Mouse (Mus musculus) stomach, embryonic 16.5 days (tissue): ENCODE data around the gene Nupr1. TPM values are rescaled to one million over a fixed set of nuclear protein-coding genes. Genes with fewer than 3 reads are reported as not detected.

Experiments used
- ATAC-seq: fragments of 200-750 bp; cut with Nextera tagmentation; 2 replicates; pipeline ENCODE4 v1.8.0; 2017; ENCODE audit warnings: moderate number of reproducible peaks, moderate TSS enrichment; ENCODE audit not compliant: insufficient read depth, low FRiP score
- H3K27ac ChIP-seq: fragments of 300-500 bp; sonication (generic); 2 replicates; pipeline ENCODE4 v1.5.1; 2014; ENCODE audit warnings: low read length
- H3K27me3 ChIP-seq: fragments of 300-500 bp; sonication (generic); 2 replicates; pipeline ENCODE4 v1.6.1; 2014; ENCODE audit warnings: low read length, control low read depth, mixed read lengths; ENCODE audit not compliant: control insufficient read depth, insufficient read depth
- H3K36me3 ChIP-seq: fragments of 300-500 bp; sonication (generic); 2 replicates; pipeline ENCODE4 v1.6.1; 2014; ENCODE audit warnings: low read length; ENCODE audit not compliant: control insufficient read depth, insufficient read depth
- H3K4me1 ChIP-seq: fragments of 300-500 bp; sonication (generic); 2 replicates; pipeline ENCODE4 v1.6.1; 2014; ENCODE audit warnings: low read length, control low read depth, mixed read lengths; ENCODE audit not compliant: control insufficient read depth, insufficient read depth
- H3K4me2 ChIP-seq: fragments of 300-500 bp; sonication (generic); 2 replicates; pipeline ENCODE4 v1.6.1; 2014; ENCODE audit warnings: low read depth, low read length, mixed read lengths
- H3K4me3 ChIP-seq: fragments of 300-500 bp; sonication (generic); replicated peaks from 2 replicates; pipeline ENCODE4 v1.5.1; 2014; ENCODE audit warnings: mild to moderate bottlenecking, low read length
- H3K9ac ChIP-seq: fragments of 300-500 bp; sonication (generic); 2 replicates; pipeline ENCODE4 v1.6.1; 2014; ENCODE audit warnings: low read length
- H3K9me3 ChIP-seq: fragments of 300-500 bp; sonication (generic); replicated peaks from 2 replicates; pipeline ENCODE4 v1.6.1; 2016; ENCODE audit warnings: low read length, control low read depth; ENCODE audit not compliant: control insufficient read depth
- WGBS: fragments of 180-500 bp; shearing (Covaris S2); extraction: QIAGEN DNeasy Blood & Tissue Kit; methylation state at CpG from one replicate; pipeline ENCODE4 v1.1.7; 2014; 5-methylcytosine and 5-hydroxymethylcytosine counted together
- polyA plus RNA-seq: library from polyadenylated mRNA; unstranded; fragments of >200 nt; fragmentation: Nextera tagmentation; extraction: Ambion mirVana; gene quantifications from 2 replicates; pipeline ENCODE4 v1.2.1, GENCODE M21; 2015

Gene Nupr1
- 133 and 141 TPM in 2 replicates for polyA plus RNA-seq

DNA sequence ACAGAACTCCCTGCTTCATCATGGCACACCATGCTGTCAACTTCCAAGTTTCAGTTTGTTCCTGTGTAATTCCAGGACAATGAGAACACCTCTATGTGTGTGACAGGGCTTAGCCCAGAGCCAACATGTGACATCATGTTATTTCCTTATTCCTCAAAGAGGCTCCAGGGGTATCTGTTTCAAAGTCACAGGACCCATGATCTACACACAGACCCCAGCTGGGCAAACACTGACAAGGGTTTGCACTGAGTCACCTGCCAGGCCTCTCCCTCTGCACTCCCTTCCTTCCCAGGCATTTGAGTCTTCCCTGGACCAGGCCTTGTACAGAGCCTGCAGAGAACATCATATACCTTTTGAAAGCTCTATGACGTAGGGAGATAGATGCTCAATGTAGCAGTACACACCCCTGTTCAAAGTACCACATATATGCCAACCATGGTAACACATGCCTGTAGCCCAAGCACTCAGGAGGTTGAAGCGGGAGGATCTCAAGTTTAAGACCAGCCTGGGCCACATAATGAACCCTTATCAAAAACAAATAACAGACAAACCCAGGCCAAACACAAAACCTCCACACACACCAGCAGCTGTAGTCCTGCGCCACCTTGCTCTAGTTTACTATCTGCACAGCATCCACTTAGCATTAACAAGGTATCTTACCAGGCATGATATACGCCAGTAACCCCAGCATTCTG is at the start of gene Nupr1:
TSS of gene Nupr1 (minus strand) at position 38 of the 695 bp plus-strand sequence.
- ATAC-seq: peak; percentile 72; the same call in 1 of the 2 replicates
- H3K4me3 ChIP-seq: no peak within 1 kb of the TSS
- H3K27me3 ChIP-seq: no peaks in the 10 kb centered on the region
- H3K4me2 ChIP-seq: no peak within 1 kb of the TSS
- no peaks in the 10 kb centered on the region for H3K36me3 ChIP-seq
- H3K27ac ChIP-seq: peak within 1 kb of the TSS; percentile 71
- no peak within 1 kb of the TSS for H3K9ac ChIP-seq
- H3K4me1 ChIP-seq: peaks cover 14% of the 10 kb centered on the region; the same call in 1 of the 2 replicates
- 80% methylated on average over 4 of the region's 4 CpGs for WGBS
- H3K9me3 ChIP-seq: no peaks in the 10 kb centered on the region

DNA sequence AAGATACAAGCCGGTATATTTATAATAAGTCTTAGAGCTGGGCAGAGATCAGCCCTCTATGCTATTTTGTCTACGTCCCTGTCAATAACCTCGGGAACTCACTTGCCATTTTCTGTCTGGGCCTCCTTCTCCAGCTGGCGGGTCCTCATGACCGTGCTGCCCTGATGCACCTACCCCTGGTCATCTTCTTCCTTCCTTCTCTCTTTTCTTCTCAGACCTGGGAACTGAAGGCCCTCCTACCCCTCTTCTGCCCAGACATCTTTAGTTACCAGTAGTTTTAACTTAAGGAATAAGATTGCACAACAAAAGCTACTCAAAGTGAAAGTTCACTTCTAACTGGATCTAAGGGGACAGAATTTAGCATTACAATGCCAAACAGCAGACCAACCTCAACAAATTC is 49.0 kb upstream of the Nupr1 start:
- no peak overlapping the region for H3K27ac ChIP-seq
- no peak overlapping the region for H3K4me3 ChIP-seq
- ATAC-seq: no peak
- no peaks in the 10 kb centered on the region for H3K27me3 ChIP-seq
- H3K4me2 ChIP-seq: no peak overlapping the region
- no peaks in the 10 kb centered on the region for H3K36me3 ChIP-seq
- H3K9ac ChIP-seq: no peak overlapping the region
- H3K9me3 ChIP-seq: no peaks in the 10 kb centered on the region
- H3K4me1 ChIP-seq: peaks cover 6% of the 10 kb centered on the region; the same call in 1 of the 2 replicates
- WGBS: 81% methylated on average over 5 of the region's 5 CpGs

DNA sequence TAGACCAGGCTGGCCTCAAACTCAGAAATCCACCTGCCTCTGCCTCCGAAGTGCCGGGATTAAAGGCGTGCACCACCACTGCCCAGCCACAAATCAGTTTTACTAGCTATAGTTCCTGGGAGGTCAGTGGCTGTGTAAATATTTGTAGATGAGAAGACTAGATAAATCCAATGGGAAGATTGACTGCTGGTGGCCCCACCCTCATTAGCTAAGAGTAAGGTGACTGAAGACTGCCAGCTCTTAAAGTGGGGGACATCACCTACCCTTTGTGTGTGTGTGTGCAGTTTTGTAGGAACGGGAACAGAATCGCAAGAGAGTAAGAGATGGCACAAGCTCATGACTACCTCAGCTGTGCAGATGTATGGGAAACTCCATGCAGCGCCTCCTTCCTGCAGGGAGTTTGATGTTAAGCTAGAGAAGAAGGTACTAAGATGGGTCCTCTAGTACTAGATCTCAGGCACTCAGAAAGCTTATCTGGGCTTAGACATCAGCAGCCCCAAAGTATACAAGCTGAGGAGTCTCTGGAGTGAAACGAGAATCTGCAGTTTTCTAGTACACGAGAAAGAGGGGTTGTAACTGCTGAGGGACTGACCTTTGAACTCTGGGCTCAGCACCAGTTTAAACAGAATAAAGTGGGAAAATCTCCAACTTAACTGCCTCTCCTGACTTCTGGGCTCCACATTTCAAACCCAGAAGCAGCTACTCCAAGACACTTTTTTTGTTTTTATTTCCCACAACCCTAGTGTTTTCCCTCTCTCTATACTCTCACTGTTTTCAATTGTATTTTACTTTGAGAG is 48.1 kb upstream of the Nupr1 start:
- H3K9me3 ChIP-seq: no peaks in the 10 kb centered on the region
- H3K36me3 ChIP-seq: no peaks in the 10 kb centered on the region
- peaks cover 6% of the 10 kb centered on the region; the same call in 1 of the 2 replicates for H3K4me1 ChIP-seq
- no peak for ATAC-seq
- H3K4me3 ChIP-seq: no peak overlapping the region
- no peak overlapping the region for H3K4me2 ChIP-seq
- H3K9ac ChIP-seq: no peak overlapping the region
- WGBS: 50% methylated on average over 8 of the region's 8 CpGs
- no peak overlapping the region for H3K27ac ChIP-seq
- no peaks in the 10 kb centered on the region for H3K27me3 ChIP-seq

DNA sequence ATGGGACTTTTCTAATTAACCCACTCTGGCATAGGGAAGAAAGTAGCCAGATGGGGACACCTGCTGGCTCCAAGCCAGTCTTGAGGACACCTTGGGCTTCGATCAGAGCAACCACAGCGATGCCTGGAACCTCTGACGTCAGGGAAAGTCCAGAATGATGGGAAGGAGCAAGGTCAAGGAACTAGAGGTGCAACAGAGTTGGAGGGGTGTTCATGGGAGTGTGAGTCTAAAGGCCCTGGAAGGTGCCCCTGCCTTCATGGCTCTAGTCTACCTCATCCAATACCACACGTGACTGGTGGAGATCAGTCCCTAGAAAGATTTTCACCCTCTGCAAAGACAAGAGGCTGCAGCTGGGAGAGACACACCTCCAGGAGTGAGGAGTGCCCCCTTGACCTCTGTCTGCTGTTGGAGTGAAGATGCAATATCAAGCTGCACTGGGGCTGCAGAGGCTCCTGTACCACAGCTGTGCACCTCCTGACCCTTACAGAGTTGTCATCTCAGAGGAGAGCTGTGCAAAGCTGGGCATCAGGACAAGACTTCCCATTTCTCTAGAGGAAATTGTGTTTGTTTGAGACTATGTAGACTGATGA is 46.1 kb upstream of the Nupr1 start:
- H3K27ac ChIP-seq: no peak overlapping the region
- no peak overlapping the region for H3K4me2 ChIP-seq
- H3K9me3 ChIP-seq: no peaks in the 10 kb centered on the region
- ATAC-seq: no peak
- H3K27me3 ChIP-seq: no peaks in the 10 kb centered on the region
- H3K9ac ChIP-seq: no peak overlapping the region
- 72% methylated on average over 4 of the region's 4 CpGs for WGBS
- no peak overlapping the region for H3K4me3 ChIP-seq
- H3K36me3 ChIP-seq: no peaks in the 10 kb centered on the region
- peaks cover 6% of the 10 kb centered on the region; the same call in 1 of the 2 replicates for H3K4me1 ChIP-seq

DNA sequence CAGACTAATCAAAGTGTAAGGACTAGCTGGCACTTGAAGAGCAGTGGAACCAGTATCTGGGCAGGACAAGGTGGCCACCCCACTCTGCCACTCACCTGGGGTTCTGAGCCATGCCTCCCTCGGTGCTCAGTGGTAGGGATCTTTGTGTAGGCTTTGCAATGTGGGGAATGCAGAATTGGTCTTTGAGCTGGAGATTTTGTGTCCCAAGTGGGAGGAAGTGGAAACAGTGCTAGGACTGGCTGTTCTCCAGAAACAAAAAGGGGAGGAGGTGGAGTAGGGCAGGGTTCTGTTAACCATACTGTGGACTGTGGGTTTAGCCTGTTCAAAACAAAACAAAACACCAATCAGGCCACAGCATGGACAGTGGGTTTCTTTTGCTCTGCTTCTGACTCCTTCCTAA is 45.5 kb upstream of the Nupr1 start, which contains the start of gene Sult1a1:
TSS of gene Sult1a1 (minus strand) at position 226 of the 400 bp plus-strand sequence.
- peaks cover 6% of the 10 kb centered on the region; the same call in 1 of the 2 replicates for H3K4me1 ChIP-seq
- H3K36me3 ChIP-seq: no peaks in the 10 kb centered on the region
- no peaks in the 10 kb centered on the region for H3K27me3 ChIP-seq
- H3K9me3 ChIP-seq: no peaks in the 10 kb centered on the region
- ATAC-seq: peak; percentile 48
- H3K27ac ChIP-seq: 0 out of 2 replicates have a peak within 1 kb of the TSS, but pooled peaks have one; percentile 31
- H3K4me3 ChIP-seq: no peak within 1 kb of the TSS; the same call in 1 of the 2 replicates
- 0 out of 2 replicates have a peak within 1 kb of the TSS, but pooled peaks have one; percentile 26 for H3K4me2 ChIP-seq
- 44% methylated on average over 1 of the region's 1 CpGs for WGBS
- no peak within 1 kb of the TSS for H3K9ac ChIP-seq

DNA sequence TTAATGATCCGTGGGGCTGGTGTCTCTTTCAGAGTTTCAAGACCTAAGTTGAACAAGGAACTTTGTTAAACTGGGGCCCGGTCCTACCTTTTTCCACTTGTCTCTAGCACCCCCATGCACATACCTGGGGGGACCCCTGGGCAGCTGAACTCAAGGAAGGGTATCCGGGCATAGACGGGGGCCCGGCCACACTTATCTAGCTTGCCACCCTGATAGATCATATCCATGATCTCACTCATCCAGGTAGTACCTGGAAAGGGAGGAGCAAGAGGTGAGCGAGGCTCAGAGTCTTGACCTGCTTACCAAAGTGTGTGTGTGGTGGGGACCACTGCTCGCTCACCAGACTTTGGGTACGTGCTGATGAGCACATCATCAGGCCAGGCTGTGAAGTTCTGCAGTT is 44.4 kb upstream of the Nupr1 start:
- H3K9me3 ChIP-seq: no peaks in the 10 kb centered on the region
- H3K4me2 ChIP-seq: no peak overlapping the region
- H3K9ac ChIP-seq: no peak overlapping the region
- H3K4me3 ChIP-seq: no peak overlapping the region
- WGBS: 95% methylated on average over 8 of the region's 8 CpGs
- peaks cover 6% of the 10 kb centered on the region; the same call in 1 of the 2 replicates for H3K4me1 ChIP-seq
- H3K36me3 ChIP-seq: no peaks in the 10 kb centered on the region
- ATAC-seq: no peak
- H3K27me3 ChIP-seq: no peaks in the 10 kb centered on the region
- H3K27ac ChIP-seq: no peak overlapping the region

DNA sequence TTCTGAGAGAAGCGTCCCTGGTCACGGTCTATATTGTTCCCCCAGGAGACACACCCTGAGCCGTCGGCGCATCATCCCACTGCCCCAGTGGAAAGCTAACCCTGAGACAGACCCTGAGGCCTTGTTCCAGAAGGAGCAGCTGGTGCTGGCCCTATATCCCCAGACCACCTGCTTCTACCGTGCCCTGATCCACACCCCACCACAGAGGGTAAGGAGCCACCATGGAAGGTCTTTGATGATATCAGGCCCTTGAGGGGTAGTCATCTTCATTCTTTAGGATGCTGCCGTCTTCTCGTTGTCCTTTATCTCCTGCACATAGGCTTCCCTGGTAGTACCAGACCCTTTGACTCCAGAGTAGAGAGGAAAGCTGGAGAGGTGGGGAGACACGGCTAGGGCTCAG is 41.5 kb upstream of the Nupr1 start:
- no peaks in the 10 kb centered on the region for H3K36me3 ChIP-seq
- no peak overlapping the region for H3K4me3 ChIP-seq
- H3K4me2 ChIP-seq: no peak overlapping the region
- peaks cover 6% of the 10 kb centered on the region; the same call in 1 of the 2 replicates for H3K4me1 ChIP-seq
- H3K9ac ChIP-seq: no peak overlapping the region
- ATAC-seq: no peak
- H3K27me3 ChIP-seq: no peaks in the 10 kb centered on the region
- WGBS: 95% methylated on average over 9 of the region's 9 CpGs
- H3K27ac ChIP-seq: no peak overlapping the region
- no peaks in the 10 kb centered on the region for H3K9me3 ChIP-seq

DNA sequence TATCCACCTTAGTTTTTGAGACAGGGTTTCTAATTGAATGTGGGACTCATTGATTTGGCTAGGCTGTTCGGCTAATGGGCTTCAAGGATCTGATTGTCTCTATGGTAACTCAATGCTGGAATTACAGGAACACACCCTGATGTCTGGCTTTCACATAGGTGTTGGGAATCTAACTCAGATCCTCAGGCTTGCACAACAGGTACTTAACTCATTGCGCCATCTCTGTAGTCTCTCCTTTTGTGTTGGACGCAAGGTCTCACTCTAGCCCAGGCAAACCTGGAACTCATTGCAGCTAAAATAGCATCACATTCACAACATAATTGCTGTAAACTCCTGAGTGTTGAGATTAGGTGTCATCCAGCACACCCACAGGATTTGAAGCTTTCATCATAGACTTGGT is 39.5 kb upstream of the Nupr1 start:
- H3K27me3 ChIP-seq: no peaks in the 10 kb centered on the region
- no peak overlapping the region for H3K4me2 ChIP-seq
- ATAC-seq: no peak
- no peak overlapping the region for H3K27ac ChIP-seq
- no peaks in the 10 kb centered on the region for H3K4me1 ChIP-seq
- no peak overlapping the region for H3K4me3 ChIP-seq
- 80% methylated on average over 3 of the region's 3 CpGs for WGBS
- no peaks in the 10 kb centered on the region for H3K36me3 ChIP-seq
- no peaks in the 10 kb centered on the region for H3K9me3 ChIP-seq
- H3K9ac ChIP-seq: no peak overlapping the region

DNA sequence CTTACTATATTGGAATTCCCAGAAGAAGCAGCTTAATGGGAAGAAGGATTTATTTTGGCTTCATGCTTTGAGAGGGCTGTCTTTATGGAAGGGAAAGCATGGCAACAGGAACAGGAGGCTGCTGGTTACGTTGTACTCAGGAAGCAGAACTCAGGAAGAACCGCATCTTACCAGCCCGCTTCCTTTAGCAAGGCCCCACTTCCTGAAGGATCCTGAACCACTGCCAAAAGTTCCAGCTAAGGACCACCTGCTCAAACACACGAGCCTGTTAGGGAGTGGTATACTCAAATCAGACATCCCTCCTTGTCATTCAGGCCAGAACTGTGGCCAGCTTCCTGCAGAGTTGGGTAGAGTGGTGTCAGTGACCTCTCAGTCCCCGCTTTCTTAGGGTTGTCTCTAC is 37.8 kb upstream of the Nupr1 start:
- Histone ChIP-seq H3K36me3 (no peaks in the 10 kb centered on the region), H3K9me3 (no peaks in the 10 kb centered on the region), H3K4me3 (no peak overlapping the region), H3K4me2 (no peak overlapping the region), H3K9ac (no peak overlapping the region), H3K4me1 (no peaks in the 10 kb centered on the region), H3K27me3 (no peaks in the 10 kb centered on the region), H3K27ac (peak overlapping the region; percentile 62)
- ATAC-seq: no peak
- WGBS: 65% methylated on average over 5 of the region's 5 CpGs
